Mouse (Mus musculus) bone marrow macrophage, adult 2 months (primary cell): ENCODE results near the gene Cyp2d10.
"Not testable (repeated sequence)": the region's sequence is repeated elsewhere in the genome, so short reads cannot be mapped to it uniquely, and the experiment has no call there.

Experiments
- CTCF ChIP-seq: IDR thresholded peaks from 2 replicates; pipeline ENCODE4 v1.5.1; 2012; ENCODE audit warnings: low read depth, mild to moderate bottlenecking, low read length, moderate library complexity
- POLR2A ChIP-seq: IDR thresholded peaks from 2 replicates; pipeline ENCODE4 v1.6.1; 2012; ENCODE audit warnings: mild to moderate bottlenecking, low read depth, low read length, borderline replicate concordance

GRCm38 (mm10) chr15:82456086-82456790 is 49.2 kb upstream of the Cyp2d10 start:
- TF ChIP-seq POLR2A, CTCF: not testable (repeated sequence)
